Mouse (Mus musculus): ENCODE measurements around the gene Stk39.

The Stk39 gene

DNA sequence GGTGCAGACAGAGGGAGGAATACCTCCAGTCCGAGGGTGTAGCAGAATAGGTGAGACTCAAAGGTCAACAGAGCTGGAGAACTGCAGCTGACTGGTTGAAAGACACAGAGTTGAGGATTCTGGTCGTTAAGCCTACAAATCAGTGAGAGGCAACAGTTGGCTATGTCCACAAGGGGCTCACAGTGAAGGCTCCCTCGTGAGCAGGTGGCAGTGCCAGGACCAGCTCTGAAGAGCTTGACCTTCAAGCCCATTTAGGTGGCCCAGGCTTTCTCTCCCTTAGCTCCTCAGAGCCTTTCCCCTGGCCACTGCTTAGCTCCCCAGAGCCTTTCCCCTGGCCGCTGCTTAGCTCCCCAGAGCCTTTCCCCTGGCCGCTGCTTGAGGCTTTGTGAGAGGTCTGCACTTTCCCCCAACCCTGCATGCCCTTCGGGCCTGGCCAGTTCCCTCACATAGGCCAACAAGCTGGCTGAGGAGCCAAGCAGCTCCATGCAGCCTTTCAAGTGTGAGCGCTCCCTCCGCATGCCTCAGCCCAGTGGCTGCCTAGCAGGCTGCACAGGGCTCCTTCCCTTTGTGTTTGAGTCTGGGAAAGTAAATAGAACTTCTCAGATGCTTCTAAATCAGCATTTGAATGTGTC lies 125.3 kb downstream of the Stk39 start:
- DNase-seq (ENCODE audit: low spot score in 2 of 2): no peak

DNA sequence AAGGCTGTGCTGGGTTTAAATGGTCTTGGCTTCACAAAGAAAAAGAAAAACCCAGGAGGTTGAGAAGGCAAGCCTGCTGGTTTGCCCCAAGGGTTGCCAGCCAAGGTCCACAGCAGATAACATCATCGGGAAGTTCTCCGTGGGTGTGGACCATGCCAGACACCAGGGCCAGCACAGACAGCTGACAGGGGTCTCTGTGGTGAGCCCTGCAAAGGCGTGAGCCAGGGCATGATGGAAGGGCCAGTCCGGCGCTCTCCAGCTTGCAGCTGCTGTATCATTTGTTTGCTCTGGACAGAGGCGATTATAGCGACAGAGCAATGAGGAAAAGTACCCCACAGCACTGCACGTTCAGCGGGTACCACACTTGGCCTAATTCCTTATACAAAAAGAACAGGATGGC lies 126.8 kb downstream of the Stk39 start:
- no peak for DNase-seq (ENCODE audit: low spot score in 2 of 2)

DNA sequence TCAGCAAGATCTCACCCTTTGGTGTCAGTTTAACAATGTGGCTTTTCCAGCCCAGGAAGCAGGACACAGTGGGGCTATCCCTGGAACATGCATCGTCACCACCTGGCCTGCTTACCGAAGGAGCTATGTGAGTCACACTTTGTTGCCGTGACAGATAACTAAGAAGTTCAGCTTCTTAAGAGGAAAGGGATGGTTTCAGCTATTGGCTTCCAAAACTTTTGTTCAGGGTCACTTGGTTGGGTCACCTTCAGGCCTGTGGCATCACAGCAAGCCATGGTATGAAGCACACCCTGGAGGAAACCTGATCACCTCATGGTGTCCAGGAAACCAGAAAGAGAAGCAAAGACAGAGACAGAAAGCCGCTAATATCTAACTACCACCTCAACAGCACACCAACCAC lies 128.3 kb downstream of the Stk39 start:
- DNase-seq (ENCODE audit: low spot score in 2 of 2): no peak

DNA sequence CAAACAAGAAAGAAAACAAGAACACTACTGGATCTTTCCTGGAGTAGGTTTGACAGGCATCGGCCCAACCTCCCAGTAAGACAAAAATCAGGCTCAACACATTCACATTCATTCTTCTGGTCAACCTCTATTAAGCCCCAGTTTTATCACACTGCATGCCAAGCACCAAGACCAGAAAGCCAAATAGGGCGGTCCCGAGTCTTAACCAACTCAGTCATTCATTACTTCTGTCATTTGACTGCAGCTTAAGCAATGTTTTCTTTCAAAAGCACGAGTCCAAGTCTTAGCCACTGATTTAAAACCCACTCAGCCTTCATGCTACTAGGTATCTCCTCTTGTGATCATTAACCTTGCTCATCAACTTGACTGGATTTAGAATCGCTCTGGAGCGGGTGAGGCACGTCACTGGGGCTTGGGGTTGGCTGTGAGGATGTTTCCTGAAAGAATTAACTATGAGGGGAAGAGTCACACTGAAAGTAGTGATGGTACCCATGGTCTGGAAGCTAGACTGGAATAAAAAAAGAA lies 129.9 kb downstream of the Stk39 start:
- DNase-seq (ENCODE audit: low spot score in 2 of 2): no peak

DNA sequence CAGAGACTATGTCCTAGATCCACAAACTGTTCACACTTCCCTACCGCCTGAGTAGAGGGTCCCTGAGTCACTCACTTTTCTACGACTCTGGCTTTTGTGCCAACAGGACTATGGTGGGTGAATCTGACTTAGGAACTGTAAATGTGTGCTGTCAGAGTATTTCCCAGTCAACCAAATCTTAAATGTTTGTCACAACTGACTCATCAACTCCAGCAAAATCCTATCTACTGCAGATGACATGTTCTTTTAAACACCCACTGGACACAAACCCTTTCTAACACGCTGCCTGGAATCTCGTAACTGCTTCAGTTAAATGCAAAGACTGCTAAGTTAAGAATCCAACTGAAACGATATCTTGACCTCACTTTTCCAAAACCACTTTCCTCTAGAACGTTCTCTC lies 135.2 kb downstream of the Stk39 start:
- DNase-seq (ENCODE audit: low spot score in 2 of 2): no peak

DNA sequence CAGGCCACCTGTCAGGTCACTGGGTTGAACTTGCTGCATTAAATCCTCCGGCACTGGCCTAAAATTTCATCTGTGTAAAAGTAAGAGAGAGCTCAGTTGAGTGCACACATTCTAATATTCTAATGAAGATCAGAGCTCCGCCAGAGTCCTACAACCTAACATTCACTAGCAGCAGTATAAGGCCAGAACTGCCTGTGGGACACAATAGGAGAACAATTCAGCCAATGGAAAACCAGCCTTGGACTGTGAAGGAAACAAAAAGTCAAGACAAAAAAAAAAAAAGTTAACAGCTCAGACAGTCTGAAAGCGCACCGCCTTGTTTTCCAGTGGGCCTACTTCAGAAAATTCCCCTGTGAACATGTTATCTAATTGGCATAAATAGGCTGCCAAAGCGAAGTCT lies 137.1 kb downstream of the Stk39 start:
- DNase-seq (ENCODE audit: low spot score in 2 of 2): no peak

DNA sequence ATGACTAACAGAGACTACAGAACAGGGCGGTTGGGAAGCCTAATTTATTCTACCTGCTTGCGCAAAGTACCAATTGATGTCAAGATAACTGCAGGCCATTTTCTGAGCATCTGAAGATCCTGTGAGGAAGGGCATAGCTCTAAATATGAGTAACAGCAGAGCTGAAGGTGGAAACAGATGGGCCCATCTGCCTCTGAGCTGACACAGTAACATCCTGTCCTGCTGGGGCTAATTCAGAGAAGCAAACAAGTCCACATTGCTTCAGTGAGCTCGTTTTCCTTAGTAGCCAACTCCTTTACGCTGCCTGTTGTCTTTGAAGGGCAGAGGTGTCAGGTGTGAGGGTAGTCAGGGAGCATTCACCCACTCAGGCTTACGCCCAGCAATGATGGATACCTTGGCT lies 146.8 kb downstream of the Stk39 start:
- peak in 1 of 2 experiments; percentile 44 for DNase-seq (ENCODE audit: low spot score in 2 of 2)

DNA sequence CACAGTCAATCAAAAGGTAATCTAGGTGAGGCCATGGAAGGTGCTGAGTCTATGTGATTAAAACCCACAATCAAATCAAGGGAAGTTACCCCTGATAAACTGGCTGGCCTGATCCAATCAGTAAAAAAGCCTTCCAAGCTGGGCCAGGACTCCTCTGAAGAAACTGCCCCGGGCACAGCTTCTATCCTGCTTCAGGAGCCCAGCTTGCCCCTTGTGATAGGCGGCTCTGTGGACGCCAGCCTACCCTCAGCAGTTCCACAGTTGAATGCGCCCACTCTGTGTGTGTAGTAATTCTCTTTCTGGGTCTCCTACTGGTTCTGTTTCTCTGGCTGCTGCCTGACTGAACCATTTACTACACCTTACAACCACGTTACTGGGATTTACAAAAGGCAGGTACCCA lies 150.8 kb downstream of the Stk39 start:
- DNase-seq (ENCODE audit: low spot score in 2 of 2): no peak

DNA sequence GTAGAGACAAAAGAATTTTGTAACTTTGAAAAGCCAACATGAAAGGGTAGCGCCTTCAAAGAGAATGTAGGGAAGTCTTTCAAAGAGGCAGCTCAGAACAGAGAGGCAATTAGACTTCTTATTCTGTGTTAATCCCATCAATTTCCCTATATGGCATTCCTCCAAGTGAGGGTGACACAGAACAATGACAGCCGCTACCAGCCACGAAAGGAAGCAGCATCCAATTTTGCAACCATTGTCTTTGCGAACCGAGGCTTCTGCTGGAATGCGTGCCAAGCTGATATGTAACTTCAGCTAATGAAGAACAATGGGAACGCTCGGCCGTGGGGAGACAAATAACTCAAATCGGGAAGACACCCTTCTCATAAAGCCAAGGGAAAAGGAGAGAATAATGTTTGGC lies 151.4 kb downstream of the Stk39 start:
- DNase-seq (ENCODE audit: low spot score in 2 of 2): peak; percentile 54 to 57

DNA sequence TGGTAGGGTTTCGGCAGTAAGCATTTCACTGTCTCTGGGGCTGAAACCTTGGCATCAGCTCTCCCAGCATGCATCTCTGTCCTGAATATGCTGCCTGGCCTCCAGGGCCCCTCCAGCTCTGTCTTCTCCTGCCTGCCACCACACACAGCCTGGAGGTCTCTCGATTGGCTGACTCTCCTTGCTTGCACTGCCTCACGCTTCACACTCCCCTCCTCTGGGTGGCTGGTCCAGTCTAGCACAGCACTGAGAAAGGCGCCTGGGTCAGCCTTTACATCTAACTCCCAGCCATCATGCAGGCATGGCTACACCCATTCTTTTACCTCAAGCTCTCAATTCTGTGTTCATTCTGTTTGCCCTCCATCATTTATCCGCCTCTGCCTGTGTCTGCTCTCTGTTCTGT lies 153.6 kb downstream of the Stk39 start:
- DNase-seq (ENCODE audit: low spot score in 2 of 2): no peak

DNA sequence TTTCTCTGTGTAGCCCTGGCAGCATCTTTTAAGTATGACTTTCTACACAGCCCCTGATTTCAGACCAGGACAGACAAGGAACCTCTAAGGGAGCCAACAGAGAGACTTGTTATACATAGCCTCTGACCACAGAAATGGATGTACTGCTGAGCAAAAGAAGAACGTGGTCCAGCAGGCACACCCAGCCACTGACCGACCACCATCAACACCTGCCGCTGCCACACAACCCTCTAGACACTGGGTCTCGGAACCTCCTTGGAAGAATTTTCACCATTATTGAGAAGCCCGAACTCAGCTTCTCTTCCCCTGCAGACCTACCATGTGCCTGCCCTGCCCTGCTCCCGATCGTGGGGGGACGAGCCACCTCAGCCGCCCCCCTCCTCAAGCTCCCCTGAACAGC lies 154.2 kb downstream of the Stk39 start:
- no peak for DNase-seq (ENCODE audit: low spot score in 2 of 2)

DNA sequence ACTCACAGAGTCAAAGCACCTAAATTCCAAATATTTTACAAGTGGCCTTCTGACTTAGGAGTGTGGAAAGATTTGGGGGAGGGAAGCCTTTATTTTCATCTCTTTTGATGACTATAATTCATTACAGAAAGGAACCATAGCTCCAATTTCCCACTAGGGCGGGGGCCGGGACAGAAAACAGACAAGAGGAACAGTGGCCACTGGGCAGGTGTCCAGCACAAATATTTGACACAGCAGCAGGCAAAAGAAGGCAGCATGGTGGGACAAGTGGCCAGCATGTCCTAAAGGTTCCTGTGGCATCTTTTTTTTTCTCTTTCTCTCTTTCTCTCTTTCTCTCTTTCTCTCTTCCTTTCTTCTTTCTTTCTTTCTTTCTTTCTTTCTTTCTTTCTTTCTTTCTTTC lies 154.6 kb downstream of the Stk39 start:
- DNase-seq (ENCODE audit: low spot score in 2 of 2): no peak

DNA sequence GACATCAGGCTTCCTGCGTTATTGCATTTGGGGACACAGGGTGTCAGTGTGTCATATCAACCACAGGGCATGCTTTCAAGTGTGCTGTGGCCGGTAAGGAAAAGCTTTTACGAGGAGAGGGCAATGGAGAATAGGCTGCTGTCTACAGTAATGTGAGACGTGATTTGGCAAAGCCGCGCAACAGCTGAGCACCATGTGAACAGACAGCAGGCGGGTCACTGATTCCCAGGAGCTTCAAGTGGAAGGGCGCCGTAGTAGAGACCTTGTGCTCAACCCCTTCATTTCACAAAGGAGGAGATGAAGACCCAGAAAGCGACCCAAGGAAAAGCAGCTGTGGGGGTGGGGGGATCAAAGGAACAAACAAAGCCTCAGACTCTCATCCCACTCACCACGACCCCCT lies 156.8 kb downstream of the Stk39 start:
- no peak for DNase-seq (ENCODE audit: low spot score in 2 of 2)

DNA sequence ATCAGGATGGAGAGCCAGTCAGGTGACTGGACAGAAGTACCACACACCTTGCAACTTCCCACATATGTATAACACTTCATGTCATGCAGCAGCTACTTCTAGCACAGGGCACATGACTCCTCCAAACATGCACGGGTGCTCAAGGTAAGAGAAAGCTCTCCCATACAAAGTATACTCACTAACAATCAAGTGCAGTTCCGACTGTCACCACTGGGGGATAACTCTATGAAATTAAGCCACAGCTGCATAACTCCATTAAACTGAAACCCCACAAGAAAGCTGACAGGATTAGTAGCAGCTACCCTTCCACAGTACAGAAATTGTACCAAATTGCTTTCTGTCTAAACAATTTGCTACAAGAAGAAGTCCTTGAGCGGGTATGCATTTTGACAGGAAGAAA lies 161.9 kb downstream of the Stk39 start:
- DNase-seq (ENCODE audit: low spot score in 2 of 2): no peak

DNA sequence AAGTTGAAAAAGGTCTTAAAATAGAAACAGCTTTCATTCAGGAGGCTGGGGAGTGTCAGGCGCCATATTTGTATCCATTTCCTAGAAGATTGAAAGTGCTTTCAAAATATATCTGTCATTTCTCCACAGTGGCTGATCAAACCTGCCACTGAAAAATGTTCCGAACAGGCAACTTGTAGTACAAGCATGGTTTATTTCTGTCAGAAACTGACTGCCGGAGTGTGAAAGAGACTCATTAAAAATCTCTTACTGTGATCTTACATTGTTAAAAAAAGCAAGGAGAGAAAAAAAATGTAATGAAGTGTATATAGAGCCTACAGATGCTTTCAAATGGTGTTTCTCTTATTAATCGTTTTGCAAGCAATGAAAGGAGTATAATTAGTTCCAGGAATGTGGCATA lies 165.5 kb downstream of the Stk39 start:
- no peak for DNase-seq (ENCODE audit: low spot score in 2 of 2)

DNA sequence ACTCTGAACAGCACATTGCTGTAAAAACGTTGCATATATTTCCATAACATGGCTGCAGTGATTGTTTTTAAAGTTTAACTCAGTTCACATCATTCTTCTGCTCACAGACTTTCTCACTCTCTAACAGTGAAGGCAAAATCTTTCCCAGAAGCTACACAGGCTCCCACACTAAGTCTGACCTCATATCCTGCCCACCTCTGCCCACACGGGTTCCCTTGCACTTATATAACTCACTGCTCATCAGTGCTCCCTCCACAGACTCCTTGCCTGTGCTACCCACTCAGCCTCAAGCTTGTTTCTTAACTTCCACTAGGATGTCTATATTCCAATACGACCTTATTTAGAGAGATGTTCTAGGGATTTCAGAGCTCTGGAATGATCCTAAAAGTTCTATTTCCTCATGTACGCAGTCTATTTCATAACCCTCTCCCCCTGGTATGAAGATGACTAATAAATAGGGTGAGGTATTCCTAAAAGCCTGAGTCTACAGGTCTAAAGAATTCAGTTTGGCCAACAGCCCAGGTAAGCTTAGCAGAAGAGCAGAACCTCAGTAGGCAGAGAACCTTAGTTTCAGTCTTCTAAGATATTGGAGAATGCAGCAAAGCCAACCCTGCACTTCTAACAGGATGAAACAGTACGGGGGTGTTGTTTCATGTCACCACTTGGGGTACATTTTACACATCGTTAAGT lies 167.2 kb downstream of the Stk39 start:
- DNase-seq (ENCODE audit: low spot score in 2 of 2): peak; percentile 58 to 69

DNA sequence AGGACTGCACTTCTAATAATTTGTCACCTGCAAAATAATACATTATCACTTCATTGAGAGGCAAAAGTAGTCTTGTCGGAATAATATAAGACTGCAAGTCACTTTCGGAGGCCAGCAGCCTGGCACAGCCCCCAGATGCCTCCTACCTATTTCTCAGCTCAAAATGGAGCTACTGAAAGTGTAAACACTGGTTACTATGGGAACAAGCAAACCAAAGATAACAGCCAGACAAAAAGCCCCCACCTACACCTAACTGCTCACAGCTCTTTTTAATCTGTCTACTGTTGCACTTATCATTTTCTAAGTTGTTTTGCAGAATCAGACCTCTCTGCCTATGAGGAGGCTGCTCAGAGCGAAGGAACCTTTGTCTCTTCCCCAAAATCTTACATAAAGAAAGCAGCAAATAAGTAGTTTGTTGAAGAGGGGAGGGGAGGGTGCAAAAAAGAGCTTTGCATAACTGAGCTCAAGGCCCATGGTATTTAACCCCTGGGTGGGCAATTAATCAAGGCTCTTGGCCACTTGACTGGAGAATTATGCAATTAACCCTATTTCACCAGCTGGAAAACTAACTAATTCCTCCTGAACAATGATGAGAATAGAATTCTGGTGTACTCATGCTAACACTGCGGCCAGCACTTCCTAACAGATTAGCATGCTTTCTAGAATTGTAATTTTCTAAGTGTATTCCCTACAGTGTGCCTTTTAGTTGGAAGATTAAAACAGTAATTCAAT lies 170.1 kb downstream of the Stk39 start:
- DNase-seq (ENCODE audit: low spot score in 2 of 2): peak; percentile 81 to 84

DNA sequence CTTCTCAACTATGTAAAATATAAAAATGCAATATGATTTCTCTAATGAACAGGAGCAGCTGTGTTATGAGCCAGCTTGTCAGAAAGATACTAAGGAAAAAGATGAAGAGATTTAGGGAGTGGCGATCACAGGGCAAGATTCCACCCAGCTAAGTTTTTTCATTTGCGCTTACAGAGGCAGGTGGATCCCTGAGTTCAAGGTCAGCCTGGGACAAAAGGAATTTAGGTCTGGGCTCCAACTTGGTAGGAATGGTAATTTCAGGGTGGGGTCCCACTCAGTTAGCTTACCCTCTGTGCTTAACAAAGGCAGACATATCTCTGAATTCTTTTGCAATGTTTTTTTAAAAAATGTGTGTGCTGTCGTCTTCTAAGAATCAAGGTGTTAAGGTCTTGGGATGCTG lies 173.7 kb downstream of the Stk39 start:
- no peak for DNase-seq (ENCODE audit: low spot score in 2 of 2)

DNA sequence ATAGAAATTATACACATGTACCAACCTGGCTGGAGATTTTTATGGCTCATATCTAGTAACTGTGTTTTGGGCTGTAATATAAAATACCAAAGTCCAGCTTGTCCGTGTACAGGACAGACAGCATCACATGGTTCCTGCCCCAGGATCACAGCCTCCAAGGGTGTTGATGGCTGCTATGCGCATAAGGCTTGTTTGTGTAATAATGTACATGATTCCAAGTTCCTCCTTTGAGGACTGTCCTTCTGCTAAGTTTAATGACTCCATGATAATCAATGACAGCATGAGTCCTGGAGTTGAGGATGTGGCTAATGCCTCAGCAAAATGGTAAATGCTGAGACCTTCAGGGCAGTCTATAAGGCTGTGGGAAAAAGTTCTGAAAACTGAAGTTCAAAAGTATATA lies 174.1 kb downstream of the Stk39 start:
- no peak for DNase-seq (ENCODE audit: low spot score in 2 of 2)

DNA sequence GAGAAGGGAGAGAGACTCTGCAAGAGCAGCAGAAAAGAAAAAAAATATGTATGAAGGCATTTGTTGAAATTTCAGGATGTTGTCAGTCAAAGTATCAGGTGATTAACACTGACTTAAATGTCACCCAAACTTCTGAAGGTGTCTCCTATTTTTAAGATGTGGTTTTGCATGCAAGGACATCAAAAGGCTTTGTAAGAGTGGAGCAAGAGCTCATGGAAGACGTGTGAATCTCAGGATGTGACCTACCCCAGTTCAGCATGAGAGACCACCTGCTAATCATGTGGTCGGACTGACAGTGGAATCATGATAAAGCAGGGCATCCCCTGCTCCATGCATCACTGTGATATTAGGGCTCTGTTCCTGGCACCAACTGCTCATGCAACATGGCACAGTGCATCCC lies 175.3 kb downstream of the Stk39 start:
- no peak for DNase-seq (ENCODE audit: low spot score in 2 of 2)

DNA sequence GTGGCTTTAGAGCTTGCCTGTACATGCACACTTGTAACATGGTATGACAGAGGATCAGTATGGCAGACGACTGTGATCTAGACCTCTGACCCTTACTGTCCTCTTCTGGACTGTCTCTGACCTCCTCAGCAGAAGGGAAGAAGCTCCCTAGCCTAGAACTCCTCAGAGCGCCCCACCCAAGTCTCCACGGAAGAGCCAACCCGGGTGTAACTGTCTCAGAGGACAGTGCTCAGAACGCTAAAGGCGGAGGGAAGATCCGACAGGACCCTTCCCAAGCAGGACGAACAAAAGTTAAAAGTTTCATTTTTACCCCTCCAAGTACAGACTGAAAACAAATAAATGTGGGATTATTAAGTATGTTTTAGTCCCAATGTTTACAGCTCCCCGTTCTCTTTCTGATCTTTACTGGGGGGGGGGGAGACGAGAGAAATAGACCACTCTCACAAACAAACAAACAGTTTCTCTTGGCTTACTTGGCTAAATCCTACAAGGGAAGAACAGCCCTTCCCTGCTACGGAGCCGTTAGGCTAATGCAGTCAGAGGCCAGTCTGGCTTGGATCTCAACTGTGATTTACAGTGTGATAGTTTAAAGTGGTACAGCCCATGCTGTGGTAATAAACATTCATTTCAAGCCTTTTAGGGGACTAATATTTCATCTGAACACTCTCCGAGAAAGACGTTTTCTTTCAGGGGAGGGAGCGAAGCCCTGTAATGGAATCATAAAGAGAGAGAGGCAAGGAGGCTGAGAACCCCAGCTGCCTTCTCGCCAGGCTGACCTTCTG lies 179.3 kb downstream of the Stk39 start:
- no peak for DNase-seq (ENCODE audit: low spot score in 2 of 2)

DNA sequence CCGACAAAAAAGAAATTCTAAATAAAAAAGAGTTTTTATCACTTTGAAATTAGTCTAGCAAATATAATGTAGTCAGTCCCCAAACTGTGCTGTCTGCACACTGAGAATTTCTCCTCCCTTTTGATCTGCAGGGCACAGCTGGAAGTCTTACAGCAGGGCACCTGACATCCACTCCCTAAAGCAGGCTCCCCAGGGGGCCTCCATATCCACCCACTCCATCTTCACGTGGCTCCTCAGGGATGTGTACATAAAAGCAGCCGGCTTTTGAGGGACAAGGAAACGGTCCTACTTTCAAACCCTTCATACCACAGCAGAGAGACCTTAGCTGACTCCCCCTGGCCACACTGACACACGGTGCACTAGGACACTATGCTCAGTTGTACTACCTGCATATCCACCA lies 180.2 kb downstream of the Stk39 start:
- DNase-seq (ENCODE audit: low spot score in 2 of 2): no peak

Data from left cerebral cortex, adult 9 months (tissue).